Mouse (Mus musculus) c-Kit-positive CD71-negative TER-119-negative erythroid progenitor cells, embryonic 14.5 days (primary cell): ENCODE results near the gene Scyl3.

Source experiments
- DNase-seq: peaks from one replicate; pipeline ENCODE4 v3.0.0-alpha.2; 2013; ENCODE audit warnings: low read depth

The Scyl3 gene

DNA sequence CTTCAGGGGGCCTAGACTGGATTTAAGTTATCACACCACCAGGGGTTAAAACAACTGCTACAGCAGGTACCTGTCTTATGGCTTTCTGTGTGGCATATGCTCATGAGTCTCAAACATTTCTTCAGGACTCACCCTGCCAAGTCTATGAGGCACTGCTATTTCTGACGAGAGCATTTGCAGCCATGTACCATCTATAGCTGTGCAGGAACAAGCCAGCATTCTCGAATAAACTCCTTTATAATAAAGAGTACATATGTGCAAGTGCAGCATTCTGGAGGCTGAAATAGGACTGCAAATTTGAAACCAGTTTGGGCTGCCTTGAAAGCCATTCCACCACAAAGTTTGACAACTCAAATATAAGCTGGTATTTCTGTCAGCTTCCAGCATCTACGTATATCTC is 29.1 kb downstream of the Scyl3 start:
- no peak for DNase-seq

- DNase-seq: peak; percentile 2
Observed at GRCm38 (mm10) chr1:163964008-163964689, 35.2 kb downstream of the Scyl3 start.

DNA sequence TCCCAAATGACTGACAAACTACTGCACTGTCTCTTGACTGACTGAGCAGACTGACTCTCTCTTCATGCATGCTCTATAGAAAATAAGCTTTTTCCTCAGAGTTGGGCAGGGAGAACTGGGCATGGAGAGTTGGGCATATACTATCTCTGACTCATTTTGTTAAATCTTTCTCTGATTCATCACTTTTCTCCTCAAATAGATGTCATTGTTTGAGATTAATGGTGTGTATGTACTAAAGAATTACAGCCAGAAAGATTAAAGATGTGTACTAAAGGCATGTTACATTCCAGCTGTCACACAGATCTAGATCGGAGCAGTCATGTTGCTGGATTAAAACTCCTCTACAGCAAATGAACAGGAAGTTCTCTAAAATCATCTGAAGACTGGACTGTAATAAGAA is 45.6 kb downstream of the Scyl3 start:
- no peak for DNase-seq

DNA sequence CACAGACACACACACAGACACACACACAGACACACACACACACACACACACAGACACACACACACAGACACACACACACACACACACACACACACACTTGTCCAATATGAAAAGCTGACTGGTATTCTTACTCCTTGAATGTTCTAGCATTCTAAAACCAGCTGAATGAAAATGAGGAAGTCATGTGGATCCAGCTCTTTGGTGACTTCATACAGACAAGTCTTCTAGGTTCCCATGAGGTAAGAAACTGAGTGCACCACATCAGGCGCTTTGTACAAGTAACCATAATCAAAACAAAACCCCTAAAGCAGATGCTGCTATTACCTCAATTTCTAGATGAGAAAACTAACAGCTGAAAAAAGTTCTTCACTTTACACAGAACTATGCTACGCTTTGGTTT is 46.2 kb downstream of the Scyl3 start:
- no peak for DNase-seq

DNA sequence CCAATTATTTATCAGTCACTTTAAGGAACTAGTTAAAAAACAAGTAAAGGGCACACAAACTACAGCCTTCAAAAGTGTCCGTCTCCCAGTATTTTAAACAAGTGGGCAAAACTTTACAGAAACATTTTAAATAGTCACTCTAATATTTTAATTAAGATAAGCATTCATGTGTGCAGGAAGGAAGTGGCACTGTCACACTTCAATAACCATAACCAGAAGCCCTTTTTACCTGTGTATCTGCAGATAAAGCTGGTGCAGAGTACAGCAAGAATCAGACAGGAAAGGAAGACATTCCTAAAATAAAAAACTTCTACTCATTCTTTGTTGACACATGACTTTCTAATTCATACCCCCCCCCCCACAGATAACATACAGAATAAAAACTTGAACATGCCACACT is 47.6 kb downstream of the Scyl3 start:
- no peak for DNase-seq

DNA sequence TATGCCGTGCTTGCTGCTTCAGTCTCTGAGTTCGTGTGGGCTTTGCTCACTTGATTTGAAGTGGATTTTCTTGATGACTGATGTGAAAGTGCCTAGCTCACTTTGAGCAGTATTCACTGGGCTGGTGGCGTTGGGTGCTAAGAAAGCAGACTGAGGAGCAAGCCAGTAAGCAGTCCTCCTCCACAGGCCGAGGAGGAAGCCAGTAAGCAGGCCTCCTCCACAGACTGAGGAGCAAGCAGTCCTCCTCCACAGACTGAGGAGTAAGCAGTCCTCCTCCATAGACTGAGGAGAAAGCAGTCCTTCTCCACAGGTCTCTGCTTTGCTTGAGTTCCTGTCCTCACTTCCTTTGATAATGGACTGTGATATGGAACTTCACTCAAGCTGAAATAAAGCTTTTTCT is 63.5 kb downstream of the Scyl3 start:
- DNase-seq: no peak

DNA sequence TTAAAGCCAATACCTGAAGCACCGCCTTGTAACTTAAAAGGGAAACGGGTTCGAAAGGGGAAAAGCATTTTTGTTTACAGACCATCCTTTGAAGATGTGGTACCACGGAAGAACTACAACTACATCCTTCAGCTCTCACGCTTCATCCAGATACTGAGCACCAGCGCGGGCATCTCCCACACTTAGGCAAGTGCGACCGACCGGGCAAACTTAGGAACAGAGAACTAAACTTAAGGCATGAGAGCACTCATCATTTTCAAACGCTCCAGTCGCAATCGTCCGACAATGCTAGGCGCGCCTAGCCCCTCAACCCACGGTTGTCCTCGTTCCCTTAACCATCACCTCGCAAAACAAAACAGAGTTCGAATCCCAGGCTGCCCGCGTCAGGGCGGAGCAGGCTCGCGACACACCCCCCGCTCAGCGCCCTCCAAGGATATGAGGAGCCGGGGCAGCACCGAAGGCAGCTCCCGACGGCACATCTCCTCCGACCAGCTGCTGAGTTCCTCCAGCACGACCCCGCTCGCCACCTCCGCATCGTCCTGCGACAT is 65.3 kb downstream of the Scyl3 start:
- DNase-seq: no peak

- peak; percentile 90 for DNase-seq
Observed at GRCm38 (mm10) chr1:163994721-163995608, 66.1 kb downstream of the Scyl3 start, which contains the start of the genes BC055324 and Mettl18. Gene BC055324 (minus strand): TSS chr1:163994796. Gene Mettl18 (plus strand): TSS chr1:163994889.

GRCm38 (mm10) chr1:163995609-163995913 is 66.7 kb downstream of the Scyl3 start:
- DNase-seq: no peak

GRCm38 (mm10) chr1:164001831-164002452 is 73.0 kb downstream of the Scyl3 start:
- DNase-seq: no peak

- DNase-seq: no peak
Observed at GRCm38 (mm10) chr1:164004311-164004710, 75.4 kb downstream of the Scyl3 start.
